Mouse (Mus musculus): ENCODE results near the gene Vmn1r129. TPM values are rescaled to one million over a fixed set of nuclear protein-coding genes. Genes with fewer than 3 reads are reported as not detected.
"Not testable (repeated sequence)": the region's sequence is repeated elsewhere in the genome, so short reads cannot be mapped to it uniquely, and the experiment has no call there.

Vmn1r129 gene
- not detected in 2 replicates for polyA plus RNA-seq (2015; fragmentation: Nextera tagmentation; extraction: Ambion mirVana)

DNA sequence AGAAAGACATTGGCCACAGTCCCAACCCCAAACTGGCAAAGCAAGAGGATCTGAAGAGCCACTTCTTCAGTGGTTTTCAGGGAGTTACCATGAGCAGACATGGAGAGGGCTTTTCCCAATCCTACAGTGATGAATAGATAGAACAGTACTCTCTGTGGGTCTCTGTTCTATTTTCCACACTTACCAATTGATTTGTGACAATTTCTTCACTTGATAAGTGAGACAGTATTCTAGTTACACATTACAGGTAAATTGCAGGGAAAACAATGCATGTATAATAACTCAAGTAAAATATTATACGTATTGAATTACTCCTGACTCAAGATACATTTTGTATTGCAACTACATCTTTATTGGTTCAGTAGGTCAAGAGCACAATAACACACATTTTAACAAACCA, at the start of gene Vmn1r129:
Gene Vmn1r129 (minus strand): TSS at position 101 of the 400 bp plus-strand sequence.
- ATAC-seq, DNase-seq: not testable (repeated sequence)

DNA sequence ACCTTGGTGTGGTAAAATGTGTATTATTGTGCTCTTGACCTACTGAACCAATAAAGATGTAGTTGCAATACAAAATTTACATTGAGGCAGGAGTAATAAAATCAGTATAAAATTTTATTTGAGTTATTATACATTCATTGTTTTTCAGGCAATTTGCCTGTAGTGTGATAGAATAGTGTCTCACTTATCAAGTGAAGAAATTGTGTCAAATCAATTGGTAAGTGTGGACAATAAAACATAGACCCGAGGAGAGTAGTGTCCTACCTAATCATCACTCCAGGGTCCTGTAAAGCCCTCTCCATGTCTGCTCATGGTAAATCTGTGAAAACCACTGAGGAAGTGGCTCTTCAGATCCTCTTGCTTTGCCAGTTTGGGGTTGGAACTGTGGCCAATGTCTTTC, 12.0 kb downstream of the Vmn1r129 start, which contains the start of gene Vmn1r128:
Gene Vmn1r128 (plus strand): TSS at position 301 of the 400 bp plus-strand sequence.
- ATAC-seq; H3K27me3 ChIP-seq (ENCODE audit: insufficient read depth, low read length); DNase-seq; H3K9ac ChIP-seq (replicated peaks); H3K36me3 ChIP-seq (replicated peaks; ENCODE audit: insufficient read depth, low read length); H3K9me3 ChIP-seq (ENCODE audit: low read length); H3K4me2 ChIP-seq (ENCODE audit: low read depth, low read length); H3K27ac ChIP-seq (ENCODE audit: low read depth); H3K4me1 ChIP-seq (ENCODE audit: insufficient read depth); H3K4me3 ChIP-seq (ENCODE audit: low read depth, low read length): not testable (repeated sequence)
- 44% methylated on average over 1 of the region's 1 CpGs for whole genome bisulfite sequencing (ENCODE audit: insufficient replicate concordance)

More for the DNA sequence above, at the start of gene Vmn1r129:
- H3K4me1 ChIP-seq (ENCODE audit: insufficient read depth); H3K4me3 ChIP-seq (ENCODE audit: low read depth, low read length); H3K36me3 ChIP-seq (replicated peaks; ENCODE audit: insufficient read depth, low read length); H3K9me3 ChIP-seq (ENCODE audit: low read length); H3K27me3 ChIP-seq (ENCODE audit: insufficient read depth, low read length); H3K9ac ChIP-seq (replicated peaks); H3K4me2 ChIP-seq (ENCODE audit: low read depth, low read length); H3K27ac ChIP-seq (ENCODE audit: low read depth): not testable (repeated sequence)
- no CpG with 5 or more reads among the region's 1 CpGs for WGBS (ENCODE audit: insufficient replicate concordance)

DNA sequence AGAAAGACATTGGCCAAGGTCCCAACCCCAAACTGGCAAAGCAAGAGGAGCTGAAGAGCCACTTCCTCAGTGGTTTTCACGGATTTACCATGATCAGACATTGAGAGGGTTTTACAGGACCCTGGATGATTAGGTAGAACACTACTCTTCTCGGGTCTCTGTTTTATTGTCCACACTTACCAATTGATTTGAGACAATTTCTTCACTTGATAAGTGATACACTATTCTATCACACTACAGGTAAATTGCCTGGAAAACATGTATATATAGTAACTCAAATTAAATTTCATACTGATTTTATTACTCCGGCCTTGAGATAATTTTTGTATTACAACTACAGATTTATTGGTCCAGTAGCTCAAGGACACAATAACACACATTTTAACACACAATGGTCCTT, 41.3 kb downstream of the Vmn1r129 start, which contains the start of gene Vmn1r127:
Gene Vmn1r127 (minus strand): TSS at position 101 of the 400 bp plus-strand sequence.
- no CpG with 5 or more reads among the region's 3 CpGs for WGBS (ENCODE audit: insufficient replicate concordance)
- H3K4me1 ChIP-seq (ENCODE audit: insufficient read depth); H3K4me2 ChIP-seq (ENCODE audit: low read depth, low read length); DNase-seq; H3K27me3 ChIP-seq (ENCODE audit: insufficient read depth, low read length); H3K9me3 ChIP-seq (ENCODE audit: low read length); H3K27ac ChIP-seq (ENCODE audit: low read depth); ATAC-seq; H3K36me3 ChIP-seq (replicated peaks; ENCODE audit: insufficient read depth, low read length); H3K9ac ChIP-seq (replicated peaks); H3K4me3 ChIP-seq (ENCODE audit: low read depth, low read length): not testable (repeated sequence)

Other genes starting within 250 kb of the Vmn1r129 start
- not detected in 2 replicates for gene Vmn1r122, start 227.2 kb downstream of the Vmn1r129 start, polyA plus RNA-seq (2015; fragmentation: Nextera tagmentation; extraction: Ambion mirVana)
- not detected in 2 replicates for gene Vmn1r123, start 199.1 kb downstream of the Vmn1r129 start, polyA plus RNA-seq (2015; fragmentation: Nextera tagmentation; extraction: Ambion mirVana)
- gene Gm5157, start 170.9 kb downstream of the Vmn1r129 start, polyA plus RNA-seq (2015; fragmentation: Nextera tagmentation; extraction: Ambion mirVana): not detected in 2 replicates
- gene Vmn1r124, start 100.7 kb downstream of the Vmn1r129 start, polyA plus RNA-seq (2015; fragmentation: Nextera tagmentation; extraction: Ambion mirVana): not detected in 2 replicates
- gene Vmn1r125, start 89.1 kb downstream of the Vmn1r129 start, polyA plus RNA-seq (2015; fragmentation: Nextera tagmentation; extraction: Ambion mirVana): not detected in 2 replicates
- not detected in 2 replicates for gene Vmn1r126, start 59.8 kb downstream of the Vmn1r129 start, polyA plus RNA-seq (2015; fragmentation: Nextera tagmentation; extraction: Ambion mirVana)
- not detected in 2 replicates for gene Vmn1r127, start 41.4 kb downstream of the Vmn1r129 start, polyA plus RNA-seq (2015; fragmentation: Nextera tagmentation; extraction: Ambion mirVana)
- not detected in 2 replicates for gene Vmn1r128, start 11.9 kb downstream of the Vmn1r129 start, polyA plus RNA-seq (2015; fragmentation: Nextera tagmentation; extraction: Ambion mirVana)
- not detected in 2 replicates for gene Gm6882, start 71.5 kb upstream of the Vmn1r129 start, polyA plus RNA-seq (2015; fragmentation: Nextera tagmentation; extraction: Ambion mirVana)
- not detected in 2 replicates for gene Vmn1r130, start 150.5 kb upstream of the Vmn1r129 start, polyA plus RNA-seq (2015; fragmentation: Nextera tagmentation; extraction: Ambion mirVana)
- not detected in 2 replicates for gene Vmn1r131, start 184.8 kb upstream of the Vmn1r129 start, polyA plus RNA-seq (2015; fragmentation: Nextera tagmentation; extraction: Ambion mirVana)

Data from liver, postnatal 0 days (tissue).